Mouse (Mus musculus): Measurements from ENCODE around the gene Tmem150a. TPM values are rescaled to one million over a fixed set of nuclear protein-coding genes. Genes with fewer than 3 reads are reported as not detected.

Tmem150a gene
- total RNA-seq, 2 experiments from 2014 or later: 22.4 to 24.2 TPM

GRCm38 (mm10) chr6:72371571-72371970 lies 16.3 kb downstream of the Tmem150a start:
- DNase-seq (ENCODE audit: low spot score): no peak

DNA sequence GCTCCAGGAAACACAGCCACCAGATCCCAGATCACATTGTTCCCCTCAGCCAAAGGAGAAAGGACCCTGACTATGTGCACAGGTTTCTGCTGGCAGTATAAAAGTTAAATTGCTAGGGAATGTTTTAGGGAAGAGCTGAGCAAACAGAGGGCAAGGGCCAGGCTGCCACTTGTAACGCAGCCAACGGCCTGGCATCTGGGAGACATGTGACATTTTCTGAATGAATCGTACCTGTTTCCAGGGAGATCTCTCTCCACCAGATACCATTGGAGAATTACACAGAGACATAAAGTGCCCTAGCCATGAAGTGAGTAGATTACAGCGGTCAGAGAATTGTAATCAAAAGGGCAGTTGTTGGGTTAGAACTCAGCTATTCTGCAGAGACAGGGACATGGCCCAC lies 17.9 kb downstream of the Tmem150a start:
- no peak for DNase-seq (ENCODE audit: low spot score)

GRCm38 (mm10) chr6:72374206-72374605 lies 19.0 kb downstream of the Tmem150a start:
- no peak for DNase-seq (ENCODE audit: low spot score)

GRCm38 (mm10) chr6:72374820-72375563 lies 19.7 kb downstream of the Tmem150a start:
- DNase-seq (ENCODE audit: low spot score): no peak

DNA sequence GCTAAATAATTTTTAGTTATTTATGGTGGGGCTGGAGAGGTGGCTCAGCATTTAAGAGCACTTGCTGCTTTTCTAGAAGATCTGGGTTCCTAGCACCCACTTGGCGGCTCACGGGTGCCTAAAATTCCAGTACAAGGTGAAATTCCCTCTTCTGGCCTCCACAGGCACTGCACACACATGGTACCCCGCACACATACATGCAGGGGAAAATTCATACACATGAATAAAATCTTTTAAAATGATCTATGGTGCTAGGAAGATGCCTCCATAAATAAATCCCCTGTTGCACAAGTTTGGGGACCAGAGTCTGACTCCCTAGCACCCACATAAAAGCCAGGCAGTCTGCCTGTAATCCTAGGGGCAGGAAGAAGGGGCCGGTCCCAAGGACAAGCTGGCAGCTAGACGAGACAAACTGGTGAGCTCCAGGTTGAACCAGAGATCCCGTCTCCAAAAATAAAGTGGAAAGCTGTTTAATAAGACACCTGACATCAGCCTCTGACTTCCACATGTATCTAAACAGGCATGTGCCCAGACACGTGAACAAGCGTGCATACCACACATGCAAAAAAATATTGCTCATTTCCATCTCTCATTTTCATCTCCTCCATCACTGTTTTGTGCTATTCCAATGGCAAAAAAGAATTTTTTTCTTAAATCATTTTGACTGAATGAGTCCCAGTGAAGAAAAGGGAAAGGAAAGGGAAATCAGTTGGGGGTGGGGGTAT lies 23.4 kb downstream of the Tmem150a start:
- DNase-seq (ENCODE audit: low spot score): no peak

GRCm38 (mm10) chr6:72379377-72380130 lies 24.3 kb downstream of the Tmem150a start:
- peak; percentile 57 for DNase-seq (ENCODE audit: low spot score)

DNA sequence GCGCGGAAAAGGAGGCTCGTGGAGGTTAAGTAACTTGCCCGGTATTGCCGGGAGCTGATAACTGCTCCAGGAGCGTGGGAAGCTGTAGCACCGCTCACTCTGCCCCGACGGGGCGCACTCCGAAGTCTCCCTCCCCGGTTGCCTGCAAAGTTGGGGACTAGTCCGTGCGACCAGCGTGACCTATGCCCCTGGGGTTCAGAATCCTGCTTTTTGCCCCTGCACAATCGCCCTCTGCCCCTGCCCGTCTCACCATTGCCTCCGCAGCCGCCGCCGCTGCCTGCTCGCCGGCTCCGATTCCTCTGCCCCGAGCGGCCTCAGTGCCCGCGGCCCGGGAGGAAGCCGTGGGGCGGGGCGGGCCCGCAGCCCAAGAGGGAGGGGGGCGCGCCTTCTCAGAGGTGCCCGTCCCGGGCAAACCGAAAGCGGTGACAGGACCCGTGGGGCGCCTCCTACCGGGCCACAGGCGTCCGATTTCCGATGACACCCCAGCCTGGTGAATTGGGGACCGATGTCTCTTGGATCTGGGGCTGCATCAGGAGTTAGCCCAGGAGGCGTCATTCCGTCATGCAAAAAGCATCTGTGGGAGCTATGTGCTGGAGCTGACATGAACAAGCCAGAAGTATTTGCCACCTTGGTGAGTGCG lies 25.0 kb downstream of the Tmem150a start, which contains the start of gene Vamp5:
Vamp5 (minus strand) TSS at position 338 of the 640 bp plus-strand sequence.
- peak; percentile 86 for DNase-seq (ENCODE audit: low spot score)

DNA sequence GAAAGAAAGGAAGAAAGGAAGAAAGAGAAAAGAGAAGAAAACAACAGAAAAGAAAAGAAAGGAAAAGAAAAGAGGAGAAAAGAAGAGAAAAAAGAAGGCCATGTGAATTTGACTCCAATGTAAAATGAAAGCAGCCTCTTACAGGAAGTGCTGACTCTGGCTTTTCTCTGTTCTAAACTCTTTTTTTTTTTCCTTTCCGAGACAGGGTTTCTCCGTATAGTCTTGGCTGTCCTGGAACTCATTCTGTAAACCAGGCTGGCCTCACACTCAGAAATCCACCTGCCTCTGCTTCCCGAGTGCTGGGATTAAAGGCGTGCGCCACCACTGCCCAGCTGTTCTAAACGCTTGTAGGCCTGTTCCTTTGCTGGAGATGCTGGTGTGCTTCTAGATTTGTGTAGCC lies 27.2 kb downstream of the Tmem150a start:
- no peak for DNase-seq (ENCODE audit: low spot score)

GRCm38 (mm10) chr6:72383142-72383820 lies 28.0 kb downstream of the Tmem150a start:
- DNase-seq (ENCODE audit: low spot score): no peak

GRCm38 (mm10) chr6:72383952-72384351 lies 28.7 kb downstream of the Tmem150a start:
- DNase-seq (ENCODE audit: low spot score): no peak

DNA sequence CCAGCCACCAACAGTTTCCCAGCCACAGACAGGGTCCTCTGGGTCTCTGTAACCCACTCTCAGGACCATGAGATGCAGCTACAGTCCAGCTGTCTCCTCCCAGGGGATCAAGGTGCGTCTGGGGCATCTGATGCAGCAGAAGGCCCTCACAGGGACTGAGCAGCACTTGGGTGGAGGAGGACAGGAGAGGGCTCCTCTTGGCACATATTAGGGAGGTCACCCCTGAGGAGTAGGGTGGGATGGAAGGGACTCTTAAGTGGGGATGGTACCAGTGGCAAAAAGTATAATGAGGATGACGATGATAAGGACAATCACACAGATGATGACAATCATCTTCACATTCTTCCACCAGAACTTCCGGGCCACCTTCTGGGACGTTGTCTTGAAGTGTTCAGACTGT lies 30.0 kb downstream of the Tmem150a start:
- DNase-seq (ENCODE audit: low spot score): no peak

DNA sequence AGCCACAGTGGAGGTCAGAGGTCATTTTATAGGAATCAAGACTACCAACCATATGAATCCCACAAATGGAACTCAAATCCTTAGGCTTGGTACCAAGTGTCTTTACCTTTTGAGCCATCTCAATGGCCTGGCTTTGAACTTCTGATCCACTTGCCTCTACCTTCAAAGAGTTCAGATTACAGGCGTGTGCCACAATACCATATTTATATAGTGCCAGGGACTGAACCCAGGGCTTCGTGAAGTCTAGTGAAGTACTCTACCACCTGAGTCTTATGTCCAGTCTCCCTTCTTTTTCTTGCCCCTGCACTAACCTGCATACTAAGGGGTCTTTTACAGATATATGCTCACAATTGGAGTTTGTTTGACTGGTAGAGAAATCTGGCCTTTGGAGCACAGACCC lies 31.3 kb downstream of the Tmem150a start:
- no peak for DNase-seq (ENCODE audit: low spot score)

DNA sequence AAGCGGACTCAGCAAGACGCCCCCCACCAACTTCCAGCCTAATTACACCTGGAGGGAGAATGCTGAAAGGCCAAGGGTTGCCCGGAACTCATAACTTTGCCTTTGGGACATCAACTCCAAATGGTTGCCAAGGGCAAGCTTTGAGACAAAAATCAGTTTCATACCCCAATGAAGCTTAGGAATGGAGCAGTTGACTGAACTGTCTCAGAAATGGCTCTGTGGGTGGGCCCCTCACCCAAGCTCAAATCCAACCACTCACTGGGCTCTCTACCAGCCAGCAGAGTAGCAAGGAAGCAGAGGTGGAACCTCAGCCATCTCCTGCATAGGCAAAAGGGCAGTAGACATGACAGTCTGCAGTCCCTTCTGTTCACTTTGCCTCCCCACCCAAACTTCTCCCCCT lies 32.6 kb downstream of the Tmem150a start:
- no peak for DNase-seq (ENCODE audit: low spot score)

DNA sequence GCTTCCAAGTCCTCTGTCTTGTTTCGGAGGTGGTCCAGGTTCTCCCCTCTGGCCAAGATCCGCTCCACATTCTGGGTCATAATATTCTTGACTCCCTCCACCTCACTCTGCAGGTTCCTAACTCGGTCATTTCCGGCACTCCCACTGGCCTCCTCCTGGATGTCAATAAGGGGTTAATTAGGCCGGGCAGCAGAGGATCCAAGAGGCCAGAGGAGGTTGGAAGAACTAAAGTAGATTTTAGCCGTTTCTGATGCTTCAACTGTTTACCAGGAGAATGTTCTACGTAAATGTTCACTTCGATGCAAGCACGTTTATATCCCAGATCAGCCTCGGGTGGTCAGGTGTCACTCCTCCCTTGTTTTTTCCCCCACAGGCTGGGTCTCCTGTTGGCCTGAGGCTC lies 33.0 kb downstream of the Tmem150a start:
- DNase-seq (ENCODE audit: low spot score): no peak

- DNase-seq (ENCODE audit: low spot score): no peak
Measured at GRCm38 (mm10) chr6:72388791-72389329, 33.6 kb downstream of the Tmem150a start.

DNA sequence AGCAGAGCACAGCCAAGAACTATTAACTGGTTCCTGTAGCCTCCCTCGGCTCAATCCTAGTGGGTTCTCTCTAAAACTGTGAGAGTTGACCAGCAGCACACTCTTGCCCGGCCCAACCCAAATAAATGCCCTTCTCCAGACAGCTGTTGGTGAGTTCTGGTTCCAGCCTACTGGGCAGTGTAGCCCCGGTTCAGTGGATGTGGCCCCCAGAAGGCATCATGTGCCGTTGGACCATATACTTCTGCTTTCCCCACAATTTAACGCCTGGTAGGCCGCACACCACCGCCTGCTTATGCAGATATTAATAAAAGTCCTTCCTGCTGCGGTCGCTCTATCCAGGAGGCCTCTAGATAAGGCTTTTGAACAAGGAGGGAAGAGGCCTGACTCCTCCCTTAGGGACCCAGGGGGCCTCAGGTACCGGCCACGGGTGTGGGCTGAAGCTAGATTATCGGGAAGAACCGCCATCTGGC lies 34.3 kb downstream of the Tmem150a start:
- DNase-seq (ENCODE audit: low spot score): peak; percentile 38

DNA sequence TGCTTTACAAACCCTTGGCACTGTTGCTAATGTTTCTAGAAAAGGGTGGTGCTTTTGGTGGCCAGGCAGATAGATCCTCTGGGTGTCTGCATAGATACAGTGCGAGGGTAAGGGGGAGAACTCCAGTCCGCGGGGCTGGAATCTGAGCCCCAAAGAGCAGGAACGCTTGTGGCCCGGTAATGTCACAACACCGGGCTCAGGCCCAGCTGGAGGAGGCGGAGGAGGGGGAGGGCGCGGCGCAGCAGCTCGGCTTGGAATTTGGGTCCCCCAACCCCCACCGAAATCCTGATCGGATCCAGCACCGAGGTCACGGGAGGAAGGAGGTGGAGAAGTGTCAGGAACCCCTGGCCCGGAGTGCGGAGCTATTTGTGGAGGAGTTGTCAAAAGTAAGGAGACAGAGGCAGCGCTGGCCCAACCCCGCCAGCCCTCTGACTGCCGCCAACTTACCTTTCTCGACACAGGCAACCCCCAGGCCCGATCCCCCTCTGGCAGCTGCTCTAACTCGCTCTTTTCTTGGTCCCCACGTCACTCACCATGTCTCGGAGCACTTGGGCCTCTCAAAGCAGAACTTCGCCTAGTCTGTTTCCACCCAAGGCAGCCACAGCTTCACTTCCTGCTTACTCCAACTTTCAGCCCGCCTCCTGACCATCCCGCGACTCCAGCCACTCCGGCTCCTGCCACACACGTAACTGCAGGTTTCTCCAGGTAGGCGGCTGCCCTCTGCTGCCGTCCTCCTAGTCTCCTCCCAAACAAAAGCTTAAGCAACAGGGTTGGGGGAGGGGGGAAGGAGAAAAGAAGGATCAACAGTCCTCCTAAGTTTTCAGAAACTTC lies 34.9 kb downstream of the Tmem150a start, which contains the start of gene Vamp8:
Vamp8 (minus strand) TSS at position 763 of the 831 bp plus-strand sequence.
- DNase-seq (ENCODE audit: low spot score): peak; percentile 95

DNA sequence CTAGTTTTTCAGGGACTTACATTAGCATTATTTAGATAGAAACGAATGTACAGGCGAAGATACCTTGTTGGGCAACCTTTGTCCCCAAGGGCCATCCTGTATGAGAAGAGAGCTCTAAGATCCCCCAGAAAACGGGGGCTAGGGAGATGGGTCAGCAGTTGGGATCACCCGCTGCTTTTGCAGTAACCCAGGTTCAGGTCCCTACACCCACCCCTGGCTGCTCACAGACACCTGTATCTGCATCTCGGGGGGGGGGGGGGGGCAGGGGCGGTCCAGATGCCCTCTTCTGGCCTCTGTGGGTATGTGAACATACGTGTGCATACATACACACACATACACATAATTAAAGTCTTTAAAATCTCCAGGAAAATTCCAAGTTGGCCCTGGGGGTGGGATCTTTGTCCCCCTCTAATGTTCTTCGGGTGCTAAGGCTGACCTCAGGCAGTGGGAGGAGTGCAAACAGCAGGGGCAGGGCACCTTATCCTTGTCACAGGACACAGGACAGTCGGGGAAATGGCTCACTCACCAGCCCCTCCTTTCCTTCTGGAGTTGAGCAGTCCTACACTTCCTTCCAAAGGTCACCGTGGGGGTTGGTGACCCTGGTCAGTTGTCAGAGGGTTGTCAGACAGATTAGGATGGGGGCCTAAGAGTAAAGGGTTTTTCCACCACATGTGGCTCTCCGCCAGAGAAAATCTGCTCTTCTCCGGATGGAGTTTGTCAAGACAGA lies 35.7 kb downstream of the Tmem150a start:
- DNase-seq (ENCODE audit: low spot score): no peak

DNA sequence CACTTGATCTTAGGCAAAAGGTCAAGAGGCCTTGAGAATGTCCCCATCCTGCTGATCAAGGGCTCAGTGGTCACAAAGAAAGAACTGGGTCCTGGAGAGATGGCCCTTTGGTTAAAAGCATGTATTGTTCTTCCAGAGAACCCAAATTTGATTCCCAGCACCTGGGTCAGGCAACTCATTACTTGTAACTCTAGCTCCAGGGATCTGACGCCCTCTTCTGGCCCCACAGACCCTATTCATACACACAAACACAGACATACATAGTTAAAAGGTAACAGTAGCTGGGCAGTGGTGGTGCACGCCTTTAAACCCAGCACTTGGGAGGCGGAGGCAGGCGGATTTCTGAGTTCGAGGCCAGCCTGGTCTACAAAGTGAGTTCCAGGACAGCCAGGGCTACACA lies 37.1 kb downstream of the Tmem150a start:
- no peak for DNase-seq (ENCODE audit: low spot score)

Data from gastrocnemius, adult 18-20 months (tissue).